Mouse (Mus musculus) lung, embryonic 15.5 days (tissue): Measurements from ENCODE around the gene Gm21972. TPM values are rescaled to one million over a fixed set of nuclear protein-coding genes. Genes with fewer than 3 reads are reported as not detected.

Source experiments
- ATAC-seq: fragments of 200-750 bp; cut with Nextera tagmentation; 2 replicates; pipeline ENCODE4 v1.8.0; 2017; ENCODE audit warnings: moderate number of reproducible peaks, borderline replicate concordance; ENCODE audit not compliant: low FRiP score, low TSS enrichment; ENCODE audit errors: extremely low read depth
- H3K27ac ChIP-seq: fragments of 300-500 bp; sonication (generic); 2 replicates; pipeline ENCODE4 v1.5.1; 2015; ENCODE audit warnings: moderate library complexity, mild to moderate bottlenecking, inconsistent platforms
- H3K27me3 ChIP-seq: fragments of 300-500 bp; sonication (generic); 2 replicates; pipeline ENCODE4 v1.6.1; 2015; ENCODE audit warnings: inconsistent platforms
- H3K36me3 ChIP-seq: fragments of 300-500 bp; sonication (generic); 2 replicates; pipeline ENCODE4 v1.6.1; 2015; ENCODE audit warnings: inconsistent platforms
- H3K4me1 ChIP-seq: fragments of 300-500 bp; sonication (generic); 2 replicates; pipeline ENCODE4 v1.6.1; 2015; ENCODE audit warnings: inconsistent platforms
- H3K4me2 ChIP-seq: fragments of 300-500 bp; sonication (generic); 2 replicates; pipeline ENCODE4 v1.6.1; 2015; ENCODE audit warnings: inconsistent platforms, mild to moderate bottlenecking, moderate library complexity
- H3K4me3 ChIP-seq: fragments of 300-500 bp; sonication (generic); 2 replicates; pipeline ENCODE4 v1.5.1; 2015; ENCODE audit warnings: mild to moderate bottlenecking, inconsistent platforms
- H3K9ac ChIP-seq: fragments of 300-500 bp; sonication (generic); 2 replicates; pipeline ENCODE4 v1.6.1; 2015; ENCODE audit warnings: inconsistent platforms
- H3K9me3 ChIP-seq: fragments of 300-500 bp; sonication (generic); 2 replicates; pipeline ENCODE4 v1.6.1; 2016; ENCODE audit warnings: inconsistent platforms
- WGBS: fragments of 180-500 bp; shearing (Covaris S2); methylation state at CpG from one replicate; pipeline ENCODE4 v1.1.7; 2015; 5-methylcytosine and 5-hydroxymethylcytosine counted together
- polyA plus RNA-seq: library from polyadenylated mRNA; unstranded; fragments of >200 nt; fragmentation: Nextera tagmentation; extraction: Ambion mirVana; gene quantifications from 2 replicates; pipeline ENCODE4 v1.2.1, GENCODE M21; 2015

Gene Gm21972
- 0.33 and 0.44 TPM in 2 replicates for polyA plus RNA-seq

DNA sequence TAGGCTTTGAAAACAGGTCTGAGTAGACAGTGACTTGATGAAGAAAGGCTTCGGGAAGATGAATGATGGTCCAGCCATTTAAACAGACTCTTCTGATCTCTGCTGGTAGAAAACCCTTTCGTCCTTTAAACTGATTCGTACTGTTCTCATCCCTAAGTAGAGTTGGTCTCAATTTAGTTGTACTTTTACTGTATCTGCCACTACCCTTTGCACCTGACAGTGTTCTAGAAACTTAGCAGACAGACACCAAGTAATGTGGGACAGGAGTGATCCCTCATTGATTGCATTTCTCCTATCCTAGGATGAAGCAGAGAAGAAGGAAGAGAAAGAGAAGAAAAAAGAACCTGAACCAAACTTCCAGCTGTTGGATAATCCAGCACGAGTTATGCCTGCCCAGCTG is at the start of gene Gm21972:
TSS of gene Gm21972 (plus strand) at position 301 of the 400 bp plus-strand sequence.
- ATAC-seq, result no peak
- no peaks in the 10 kb centered on the region for H3K27me3 ChIP-seq
- H3K9ac ChIP-seq, result no peak within 1 kb of the TSS
- no peaks in the 10 kb centered on the region for H3K4me1 ChIP-seq
- no peak within 1 kb of the TSS for H3K4me3 ChIP-seq
- no peak within 1 kb of the TSS for H3K4me2 ChIP-seq
- H3K27ac ChIP-seq, result no peak within 1 kb of the TSS
- WGBS, result 89% methylated on average over 4 of the region's 4 CpGs
- peaks cover 73% of the 10 kb centered on the region for H3K36me3 ChIP-seq
- no peaks in the 10 kb centered on the region for H3K9me3 ChIP-seq

DNA sequence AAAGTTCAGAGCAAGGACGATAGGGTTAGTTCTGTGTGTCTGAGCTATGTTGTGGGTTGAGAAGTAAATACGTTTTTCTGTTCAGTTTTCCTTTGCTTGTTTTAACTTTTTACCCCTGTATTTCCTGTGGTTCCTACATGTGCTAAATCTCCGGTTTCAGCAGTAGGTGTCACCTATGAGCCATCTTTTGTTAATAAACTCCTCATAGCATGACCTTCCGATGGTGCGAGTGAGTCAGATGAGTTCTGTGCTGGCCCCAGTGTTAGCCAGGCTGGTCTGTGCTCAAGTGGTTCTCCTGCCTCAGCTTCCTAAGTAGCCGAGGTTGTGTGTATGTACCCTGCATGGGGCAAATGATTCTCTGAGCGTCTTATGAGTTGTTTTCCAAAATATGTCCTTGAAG is 39.0 kb upstream of the Gm21972 start:
- WGBS, result 79% methylated on average over 7 of the region's 7 CpGs

DNA sequence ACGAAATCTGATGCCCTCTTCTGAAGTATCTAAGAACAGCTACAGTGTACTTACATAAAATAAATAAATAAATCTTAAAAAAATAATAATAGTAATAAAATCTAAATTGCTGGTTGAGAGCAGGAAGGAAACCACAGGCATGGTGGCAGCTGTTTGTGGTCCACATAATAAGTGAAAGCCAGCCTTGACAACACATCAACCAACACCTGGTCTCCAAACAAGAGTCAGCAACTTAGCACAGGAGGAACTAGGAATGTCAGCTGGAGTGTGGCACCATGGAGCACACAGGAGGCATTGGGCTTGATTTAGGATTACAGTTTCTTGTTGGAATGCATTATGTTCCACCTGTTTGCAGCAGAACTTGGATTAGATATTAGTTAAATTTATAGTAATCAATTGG is 28.4 kb upstream of the Gm21972 start:
- Histone ChIP-seq H3K4me1 (no peaks in the 10 kb centered on the region), H3K9ac (no peak overlapping the region), H3K9me3 (no peaks in the 10 kb centered on the region), H3K27ac (no peak overlapping the region), H3K4me3 (no peak overlapping the region), H3K4me2 (no peak overlapping the region), H3K27me3 (no peaks in the 10 kb centered on the region), H3K36me3 (peaks cover 6% of the 10 kb centered on the region; the same call in 1 of the 2 replicates)
- ATAC-seq, result no peak
- 96% methylated on average over 1 of the region's 1 CpGs for WGBS

More for the DNA sequence above, 39.0 kb upstream of the Gm21972 start:
- Histone ChIP-seq H3K4me2 (no peak overlapping the region), H3K9ac (no peak overlapping the region), H3K27me3 (no peaks in the 10 kb centered on the region), H3K36me3 (peaks cover 62% of the 10 kb centered on the region), H3K9me3 (no peaks in the 10 kb centered on the region), H3K4me1 (no peaks in the 10 kb centered on the region), H3K27ac (no peak overlapping the region), H3K4me3 (no peak overlapping the region)
- ATAC-seq, result no peak

DNA sequence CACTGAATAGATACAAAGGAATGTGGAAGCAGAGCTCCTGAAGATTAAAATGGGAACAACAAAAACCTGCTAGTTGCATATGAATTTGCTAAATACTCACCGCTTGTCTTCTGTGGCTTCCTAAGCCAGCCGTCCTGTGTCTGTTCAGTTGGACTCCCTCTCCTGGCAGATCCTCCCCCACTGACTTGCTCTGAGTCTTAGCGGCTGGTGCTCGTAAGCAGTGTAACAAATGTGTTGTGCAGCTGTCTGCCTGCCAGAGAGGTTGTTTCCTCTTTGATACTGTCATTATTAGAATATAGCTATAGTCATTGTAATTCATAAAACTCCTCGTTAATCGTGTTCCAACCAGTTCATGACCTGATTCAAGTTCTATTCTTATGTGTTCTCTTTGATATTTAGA is 21.7 kb upstream of the Gm21972 start, which contains the start of gene Htr2b:
TSS of gene Htr2b (minus strand) at position 192 of the 400 bp plus-strand sequence.
- Histone ChIP-seq H3K9ac (no peak within 1 kb of the TSS), H3K36me3 (peaks cover 4% of the 10 kb centered on the region; the same call in 1 of the 2 replicates), H3K4me1 (no peaks in the 10 kb centered on the region; the same call in 1 of the 2 replicates), H3K9me3 (no peaks in the 10 kb centered on the region), H3K27me3 (no peaks in the 10 kb centered on the region), H3K27ac (no peak within 1 kb of the TSS), H3K4me3 (no peak within 1 kb of the TSS), H3K4me2 (no peak within 1 kb of the TSS)
- ATAC-seq, result no peak
- 47% methylated on average over 6 of the region's 6 CpGs for WGBS

DNA sequence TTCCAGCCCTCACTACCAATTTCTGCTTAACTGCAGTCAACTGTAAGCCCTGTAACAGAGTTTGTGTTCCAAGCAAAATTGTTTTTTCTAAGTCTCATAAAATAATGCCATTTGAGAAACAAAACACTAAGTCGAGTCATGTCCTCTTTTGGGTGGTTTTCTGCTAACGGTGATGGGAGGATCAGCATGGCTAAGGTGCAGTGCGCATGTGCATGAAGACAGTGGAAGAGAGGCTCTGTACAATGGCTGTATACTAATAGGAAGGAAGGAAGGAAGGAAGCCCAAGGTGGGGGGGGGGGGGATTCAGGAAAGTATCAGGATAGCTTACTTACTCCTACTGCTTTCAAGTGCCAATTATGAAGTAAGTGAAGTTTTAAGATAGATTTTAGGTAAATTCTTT is 19.3 kb upstream of the Gm21972 start:
- no peak for ATAC-seq
- no peak overlapping the region for H3K4me2 ChIP-seq
- H3K9ac ChIP-seq, result no peak overlapping the region
- H3K27me3 ChIP-seq, result no peaks in the 10 kb centered on the region
- no peaks in the 10 kb centered on the region; the same call in 1 of the 2 replicates for H3K4me1 ChIP-seq
- no peak overlapping the region for H3K27ac ChIP-seq
- H3K9me3 ChIP-seq, result no peaks in the 10 kb centered on the region
- 70% methylated on average over 3 of the region's 3 CpGs for WGBS
- H3K4me3 ChIP-seq, result no peak overlapping the region
- H3K36me3 ChIP-seq, result peaks cover 21% of the 10 kb centered on the region

DNA sequence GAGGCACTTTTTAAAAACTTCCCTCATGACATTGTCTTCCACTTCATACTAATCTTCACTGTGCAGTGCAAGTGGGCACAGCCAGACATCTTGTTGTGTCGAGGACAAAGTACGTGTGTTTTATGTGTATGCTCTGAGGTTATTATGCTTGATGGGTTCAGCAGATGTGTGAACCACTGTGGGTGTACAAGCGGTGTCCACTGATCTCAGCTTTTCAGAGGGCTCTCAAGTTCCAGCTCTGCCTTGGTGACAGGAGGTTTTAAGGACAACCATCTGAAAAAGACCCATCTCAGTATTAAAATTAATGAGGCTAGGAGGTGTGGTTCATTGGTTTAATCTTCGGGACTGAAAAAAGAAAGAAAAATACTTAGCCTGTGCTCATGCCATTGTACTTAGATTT is 13.9 kb upstream of the Gm21972 start:
- Histone ChIP-seq H3K27me3 (no peaks in the 10 kb centered on the region), H3K36me3 (peaks cover 50% of the 10 kb centered on the region), H3K4me3 (no peak overlapping the region), H3K9ac (no peak overlapping the region), H3K27ac (no peak overlapping the region), H3K4me2 (no peak overlapping the region), H3K4me1 (no peaks in the 10 kb centered on the region), H3K9me3 (no peaks in the 10 kb centered on the region)
- no peak for ATAC-seq
- 88% methylated on average over 4 of the region's 4 CpGs for WGBS

DNA sequence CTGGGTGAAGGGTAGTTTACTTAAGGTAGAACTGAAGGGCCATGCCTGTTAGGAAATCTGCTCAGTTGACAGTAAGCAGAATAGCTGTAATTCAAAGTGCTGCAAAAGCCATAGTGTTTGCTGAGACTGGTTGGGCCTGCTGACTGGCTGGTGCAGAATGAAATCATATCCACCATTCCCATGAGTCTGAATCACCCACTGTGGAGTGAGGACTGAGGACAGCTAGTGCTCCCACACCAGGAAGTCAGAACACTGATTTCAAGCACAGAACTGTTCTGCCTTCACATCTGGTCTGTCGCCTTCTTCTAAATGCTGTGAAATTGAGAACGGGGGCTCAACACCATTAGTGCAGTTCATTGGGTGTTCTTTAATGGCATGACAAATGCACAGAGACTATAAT is 7.4 kb upstream of the Gm21972 start:
- Histone ChIP-seq H3K27ac (no peak overlapping the region), H3K36me3 (peaks cover 62% of the 10 kb centered on the region), H3K9me3 (no peaks in the 10 kb centered on the region), H3K4me3 (no peak overlapping the region), H3K4me2 (no peak overlapping the region), H3K4me1 (no peaks in the 10 kb centered on the region), H3K9ac (no peak overlapping the region), H3K27me3 (no peaks in the 10 kb centered on the region)
- no peak for ATAC-seq
- WGBS, result 93% methylated on average over 2 of the region's 2 CpGs

DNA sequence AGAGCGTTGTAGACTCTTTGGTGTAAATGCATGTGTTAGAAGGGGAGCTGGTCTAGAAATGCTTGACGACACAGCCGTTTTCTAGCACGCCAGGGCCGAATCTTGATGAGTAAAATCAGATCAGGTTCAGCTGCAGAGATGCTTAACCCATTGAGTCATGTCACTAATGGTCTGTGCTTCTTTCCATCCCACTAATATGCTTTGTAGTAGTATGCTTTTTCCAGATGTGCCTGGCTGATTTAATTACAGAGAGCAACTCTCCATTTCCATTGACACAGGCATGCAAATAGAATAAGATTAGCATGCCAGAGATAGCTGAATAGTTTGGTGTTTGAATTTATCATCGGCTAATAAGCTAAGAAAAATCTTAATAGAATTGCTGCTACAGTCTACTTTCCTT is 1.9 kb downstream of the Gm21972 start:
- H3K4me3 ChIP-seq, result no peak overlapping the region
- no peak for ATAC-seq
- peaks cover 70% of the 10 kb centered on the region for H3K36me3 ChIP-seq
- H3K9ac ChIP-seq, result no peak overlapping the region
- 92% methylated on average over 6 of the region's 6 CpGs for WGBS
- no peak overlapping the region for H3K27ac ChIP-seq
- no peak overlapping the region for H3K4me2 ChIP-seq
- H3K4me1 ChIP-seq, result no peaks in the 10 kb centered on the region
- H3K9me3 ChIP-seq, result no peaks in the 10 kb centered on the region
- no peaks in the 10 kb centered on the region for H3K27me3 ChIP-seq

DNA sequence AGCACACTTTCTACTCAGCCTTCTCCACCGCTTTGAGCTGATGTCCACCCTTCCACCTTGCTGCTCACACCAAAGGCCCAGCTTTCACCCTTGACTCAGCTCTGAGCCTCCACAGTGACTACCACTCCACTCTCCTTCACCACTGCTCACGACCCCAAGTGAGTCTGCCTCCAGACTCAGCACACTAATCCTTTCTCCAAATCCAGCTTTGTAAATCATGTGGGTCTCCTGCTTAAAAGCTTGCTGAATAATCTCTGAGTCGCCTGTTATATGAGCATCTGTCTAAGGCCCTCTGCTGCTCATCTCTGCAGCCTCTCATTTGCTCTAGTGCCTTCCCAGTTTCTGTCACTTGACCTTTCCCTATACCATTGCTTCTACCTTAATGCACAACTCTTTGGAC is 7.6 kb downstream of the Gm21972 start:
- Histone ChIP-seq H3K27ac (no peak overlapping the region), H3K36me3 (peaks cover 28% of the 10 kb centered on the region)

DNA sequence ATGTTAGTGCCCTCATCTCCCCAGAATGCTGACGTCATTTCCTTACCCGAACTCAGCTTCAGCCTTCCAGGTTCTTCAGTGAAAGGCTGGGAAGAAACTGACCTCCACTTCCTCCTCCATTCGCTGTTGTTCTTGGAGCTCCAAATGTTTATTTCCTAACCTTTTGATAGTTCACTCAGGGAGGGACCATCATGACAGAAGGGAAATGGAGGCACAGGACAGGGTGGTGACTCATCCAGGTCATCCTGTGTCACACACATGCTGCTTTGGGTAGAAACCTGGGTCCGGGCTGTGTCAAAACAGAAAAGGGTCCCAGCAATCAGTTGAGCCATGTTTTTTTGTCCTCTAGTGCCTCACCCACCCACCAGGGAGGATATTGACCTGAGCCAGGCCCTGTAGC is 9.7 kb downstream of the Gm21972 start:
- H3K4me2 ChIP-seq, result no peak overlapping the region
- H3K9me3 ChIP-seq, result no peaks in the 10 kb centered on the region
- H3K27ac ChIP-seq, result no peak overlapping the region
- no peaks in the 10 kb centered on the region for H3K27me3 ChIP-seq
- no peak overlapping the region for H3K9ac ChIP-seq
- 66% methylated on average over 4 of the region's 4 CpGs for WGBS
- H3K4me3 ChIP-seq, result no peak overlapping the region
- peaks cover 13% of the 10 kb centered on the region for H3K36me3 ChIP-seq
- ATAC-seq, result no peak
- no peaks in the 10 kb centered on the region for H3K4me1 ChIP-seq

More for the DNA sequence above, 7.6 kb downstream of the Gm21972 start:
- no peaks in the 10 kb centered on the region for H3K27me3 ChIP-seq
- H3K4me1 ChIP-seq, result no peaks in the 10 kb centered on the region
- no peak overlapping the region for H3K9ac ChIP-seq
- no peak overlapping the region for H3K4me2 ChIP-seq
- no peak for ATAC-seq
- 88% methylated on average over 3 of the region's 3 CpGs for WGBS
- no peaks in the 10 kb centered on the region for H3K9me3 ChIP-seq
- H3K4me3 ChIP-seq, result no peak overlapping the region

DNA sequence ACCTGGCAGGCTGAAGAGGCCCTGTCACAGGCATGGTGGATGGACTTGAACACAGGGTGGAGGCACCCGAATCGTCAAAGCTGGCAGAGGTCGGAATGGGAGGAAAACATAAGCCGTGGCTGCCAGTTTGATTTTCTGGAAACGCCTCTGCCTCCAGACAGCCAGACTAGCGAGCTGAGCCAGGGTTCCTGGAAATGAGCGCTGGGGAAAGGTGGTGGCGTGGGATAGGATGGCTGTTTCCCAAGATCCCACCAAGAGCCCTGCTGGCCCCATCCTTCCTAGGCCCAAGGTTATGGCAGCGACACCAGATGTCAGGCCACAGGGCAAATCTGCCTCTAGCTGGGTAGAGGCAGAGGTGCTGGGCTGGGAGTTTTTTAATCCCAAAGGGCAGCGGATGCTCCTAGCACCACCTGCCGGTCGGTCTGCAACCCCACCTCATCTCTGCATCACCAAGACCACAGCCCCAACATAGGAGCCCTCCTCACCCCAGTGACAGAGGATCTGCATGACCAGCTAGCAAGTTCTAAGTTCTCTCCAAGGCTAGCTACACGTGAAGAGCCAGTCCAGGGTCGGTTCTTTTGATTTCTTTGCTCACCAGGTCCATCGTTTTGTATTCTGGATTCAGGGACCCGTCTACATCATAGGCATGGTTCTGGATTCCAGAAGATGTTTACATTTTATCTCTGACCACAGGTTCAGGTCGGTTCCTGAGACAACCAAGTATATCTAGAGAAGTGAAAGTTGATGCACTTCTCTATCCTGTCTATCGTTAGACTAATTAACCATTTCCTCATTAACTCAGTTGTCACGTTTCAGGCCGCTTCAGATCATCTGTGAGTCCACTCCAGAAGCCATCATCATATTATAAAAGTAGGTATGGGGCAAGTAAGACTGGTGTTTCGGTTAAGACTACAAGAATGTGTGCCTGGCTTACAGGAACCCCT is 10.8 kb downstream of the Gm21972 start:
- no peak overlapping the region for H3K9ac ChIP-seq
- no peak overlapping the region for H3K27ac ChIP-seq
- H3K4me2 ChIP-seq, result no peak overlapping the region
- H3K4me1 ChIP-seq, result no peaks in the 10 kb centered on the region
- H3K36me3 ChIP-seq, result 0 out of 2 replicates have a peak, but pooled peaks cover 4% of the 10 kb centered on the region
- H3K27me3 ChIP-seq, result no peaks in the 10 kb centered on the region
- no peak overlapping the region for H3K4me3 ChIP-seq
- no peaks in the 10 kb centered on the region for H3K9me3 ChIP-seq
- no peak for ATAC-seq
- WGBS, result 77% methylated on average over 21 of the region's 21 CpGs

DNA sequence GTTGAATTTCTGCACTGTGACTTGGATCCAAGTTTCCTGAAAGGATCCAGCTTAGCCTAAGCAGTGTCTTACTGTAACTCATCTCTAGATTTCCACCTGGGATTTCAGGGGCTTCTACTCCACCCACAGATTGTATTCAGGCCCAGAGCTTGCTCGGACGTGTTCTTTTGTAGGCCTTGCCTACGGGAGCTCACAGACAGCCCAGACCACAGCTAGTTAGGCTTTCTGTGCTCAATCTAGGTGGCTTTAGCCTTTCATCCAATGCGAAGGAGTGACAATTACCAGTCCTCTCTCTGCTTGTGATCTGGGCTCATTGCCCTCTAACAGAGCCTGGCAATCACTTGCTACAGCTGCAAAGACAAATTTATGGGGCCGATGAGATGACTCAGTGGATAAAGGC is 12.9 kb downstream of the Gm21972 start:
- no peaks in the 10 kb centered on the region for H3K9me3 ChIP-seq
- H3K36me3 ChIP-seq, result no peaks in the 10 kb centered on the region
- H3K4me2 ChIP-seq, result no peak overlapping the region
- H3K27me3 ChIP-seq, result no peaks in the 10 kb centered on the region
- H3K4me3 ChIP-seq, result no peak overlapping the region
- no peak overlapping the region for H3K9ac ChIP-seq
- whole genome bisulfite sequencing, result 91% methylated on average over 5 of the region's 5 CpGs
- H3K4me1 ChIP-seq, result no peaks in the 10 kb centered on the region
- ATAC-seq, result no peak
- no peak overlapping the region for H3K27ac ChIP-seq
